Mouse (Mus musculus) CH12.LX (cell line): ENCODE measurements around the gene Galnt3. TPM values are rescaled to one million over a fixed set of nuclear protein-coding genes. Genes with fewer than 3 reads are reported as not detected.

Source experiments
- DNase-seq: peaks from one replicate; pipeline ENCODE4 v3.0.0-alpha.2; 2013; ENCODE audit errors: extremely low read depth
- H3K27ac ChIP-seq: 2 replicates; pipeline ENCODE4 v1.5.1; 2012; ENCODE audit warnings: low read depth, mild to moderate bottlenecking, control low read depth, moderate library complexity; ENCODE audit not compliant: insufficient read depth
- H3K27me3 ChIP-seq: replicated peaks from 2 replicates; pipeline ENCODE3; 2012; ENCODE audit warnings: inconsistent platforms
- H3K36me3 ChIP-seq, 2 experiments: replicated peaks in 1 of 2; 2 replicates each; pipeline versions ENCODE3 to v1.6.1; 2012; ENCODE audit warnings: inconsistent platforms in 1 of 2, low read length in 1 of 2, mild to moderate bottlenecking in 1 of 2, mixed read lengths in 1 of 2, moderate library complexity in 1 of 2; ENCODE audit not compliant: control insufficient read depth in 1 of 2, insufficient read depth in 1 of 2
- H3K4me1 ChIP-seq, 2 experiments: 2 replicates each; pipeline ENCODE4 v1.6.1; 2012; ENCODE audit warnings: inconsistent platforms in 1 of 2, moderate library complexity in 1 of 2; ENCODE audit not compliant: insufficient read depth in 2 of 2, control insufficient read depth in 1 of 2
- H3K4me2 ChIP-seq: 2 replicates; pipeline ENCODE4 v1.6.1; 2012; ENCODE audit warnings: low read depth, mild to moderate bottlenecking, control low read depth; ENCODE audit not compliant: poor library complexity, insufficient read depth, severe bottlenecking
- H3K4me3 ChIP-seq, 3 experiments: fragments of 150-350 bp in 1 of 3; sonication (generic) in 1 of 3; replicated peaks in 1 of 3; 2 replicates each; pipeline versions ENCODE3 to v1.5.1; 2011 to 2012; ENCODE audit warnings: low read depth in 2 of 3, low read length in 2 of 3, mild to moderate bottlenecking in 2 of 3, moderate library complexity in 2 of 3, control low read depth in 1 of 3, improper control_type of control experiment in 1 of 3, inconsistent platforms in 1 of 3, mixed read lengths in 1 of 3; ENCODE audit not compliant: poor library complexity in 1 of 3
- H3K79me2 ChIP-seq: replicated peaks from 2 replicates; pipeline ENCODE4 v1.6.1; 2012; ENCODE audit warnings: mild to moderate bottlenecking, moderate library complexity; ENCODE audit not compliant: control insufficient read depth, poor library complexity, insufficient read depth, severe bottlenecking; ENCODE audit errors: extremely low read depth
- H3K9ac ChIP-seq: 2 replicates; pipeline ENCODE4 v1.6.1; 2012; ENCODE audit warnings: low read depth, mild to moderate bottlenecking, control low read depth, moderate library complexity; ENCODE audit not compliant: insufficient read depth
- H3K9me3 ChIP-seq: replicated peaks from 2 replicates; pipeline ENCODE3; 2012; ENCODE audit warnings: low read length, inconsistent platforms, mixed read lengths
- BHLHE40 ChIP-seq: IDR thresholded peaks from 2 replicates; pipeline ENCODE4 v1.6.1; 2011; ENCODE audit warnings: mild to moderate bottlenecking, low read depth, low read length, improper control_type of control experiment
- CHD1 ChIP-seq: IDR thresholded peaks from 2 replicates; pipeline ENCODE4 v1.6.1; 2012; ENCODE audit warnings: low read depth, low read length, improper control_type of control experiment, inconsistent platforms
- CHD2 ChIP-seq: IDR thresholded peaks from 2 replicates; pipeline ENCODE4 v1.6.1; 2011; ENCODE audit warnings: low read length, improper control_type of control experiment
- GABPA ChIP-seq: IDR thresholded peaks from 2 replicates; pipeline ENCODE4 v1.6.1; 2012; ENCODE audit warnings: low read depth, low read length, improper control_type of control experiment, inconsistent platforms; ENCODE audit not compliant: insufficient replicate concordance
- IRF4 ChIP-seq: IDR thresholded peaks from 2 replicates; pipeline ENCODE4 v1.6.1; 2014; ENCODE audit warnings: low read depth, mild to moderate bottlenecking, inconsistent platforms, low read length, improper control_type of control experiment
- JUN ChIP-seq: IDR thresholded peaks from 2 replicates; pipeline ENCODE4 v1.6.1; 2011; ENCODE audit warnings: low read depth, mild to moderate bottlenecking, low read length, improper control_type of control experiment, moderate library complexity; ENCODE audit not compliant: insufficient read depth
- JUND ChIP-seq: conservative IDR thresholded peaks from 2 replicates; pipeline ENCODE4 v1.6.1; 2011; ENCODE audit warnings: low read depth, low read length, improper control_type of control experiment
- MAFK ChIP-seq: IDR thresholded peaks from 2 replicates; pipeline ENCODE4 v1.6.1; 2011; ENCODE audit warnings: low read length, improper control_type of control experiment; ENCODE audit not compliant: insufficient replicate concordance
- MAX ChIP-seq: IDR thresholded peaks from 2 replicates; pipeline ENCODE4 v1.6.1; 2011; ENCODE audit warnings: low read length, improper control_type of control experiment
- NELFE ChIP-seq: IDR thresholded peaks from 2 replicates; pipeline ENCODE4 v1.6.1; 2011; ENCODE audit warnings: low read depth, low read length, improper control_type of control experiment
- NRF1 ChIP-seq: IDR thresholded peaks from 2 replicates; pipeline ENCODE4 v1.6.1; 2014; ENCODE audit warnings: low read depth, mild to moderate bottlenecking, inconsistent platforms, low read length, improper control_type of control experiment, moderate library complexity
- PAX5 ChIP-seq: IDR thresholded peaks from 2 replicates; pipeline ENCODE4 v1.6.1; 2012; ENCODE audit warnings: low read length, inconsistent platforms, mixed read lengths
- POLR2A ChIP-seq: IDR thresholded peaks from 2 replicates; pipeline ENCODE4 v1.6.1; 2011; ENCODE audit warnings: low read depth, mild to moderate bottlenecking, improper control_type of control experiment, low read length
- POLR2AphosphoS2 ChIP-seq: IDR thresholded peaks from 2 replicates; pipeline ENCODE4 v1.6.1; 2011; ENCODE audit warnings: low read depth, low read length, improper control_type of control experiment
- RAD21 ChIP-seq: IDR thresholded peaks from 2 replicates; pipeline ENCODE4 v1.6.1; 2011; ENCODE audit warnings: low read depth, mild to moderate bottlenecking, low read length, improper control_type of control experiment, moderate library complexity
- RCOR1 ChIP-seq: conservative IDR thresholded peaks from 2 replicates; pipeline ENCODE4 v1.6.1; 2012; ENCODE audit warnings: low read depth, mild to moderate bottlenecking, inconsistent platforms, low read length, improper control_type of control experiment
- SIN3A ChIP-seq: IDR thresholded peaks from 2 replicates; pipeline ENCODE4 v1.6.1; 2012; ENCODE audit warnings: low read length, improper control_type of control experiment, inconsistent platforms
- SMC3 ChIP-seq: IDR thresholded peaks from 2 replicates; pipeline ENCODE4 v1.6.1; 2011; ENCODE audit warnings: low read depth, low read length, improper control_type of control experiment
- UBTF ChIP-seq: IDR thresholded peaks from 2 replicates; pipeline ENCODE4 v1.6.1; 2012; ENCODE audit warnings: low read depth, mild to moderate bottlenecking, inconsistent platforms, low read length, improper control_type of control experiment, moderate library complexity
- USF1 ChIP-seq: IDR thresholded peaks from 2 replicates; pipeline ENCODE4 v1.6.1; 2014; ENCODE audit warnings: low read depth, mild to moderate bottlenecking, inconsistent platforms, low read length, improper control_type of control experiment
- USF2 ChIP-seq: conservative IDR thresholded peaks from 2 replicates; pipeline ENCODE4 v1.6.1; 2011; ENCODE audit warnings: low read depth, low read length, improper control_type of control experiment
- ZNF384 ChIP-seq: IDR thresholded peaks from 2 replicates; pipeline ENCODE4 v1.6.1; 2012; ENCODE audit warnings: low read depth, low read length, improper control_type of control experiment, inconsistent platforms
- dilution Hi-C: fragments of 300-500 bp; cut with MboI; formaldehyde crosslinking; loops from 2 replicates; pipeline ENCODE4 v1.14.3; 2020; ENCODE audit warnings: low sequenced_read_pairs; ENCODE audit not compliant: extremely low pct_unique_long_range_greater_than_20kb, extremely low pct_ligation_motif_present
- in situ Hi-C: fragments of 300-500 bp; cut with MboI; formaldehyde crosslinking; loops from 3 replicates; pipeline ENCODE4 v1.14.3; 2019; ENCODE audit warnings: low sequenced_read_pairs, low pct_ligation_motif_present, low pct_unique_long_range_greater_than_20kb, mixed read lengths
- polyA plus RNA-seq: library from polyadenylated mRNA; unstranded; fragments of >175 nt; gene quantifications from 2 replicates; pipeline ENCODE4 v1.2.1, GENCODE M21; 2012; ENCODE audit warnings: low read depth; ENCODE audit not compliant: insufficient read length
- total RNA-seq, 2 experiments: library from RNA; depleted of rRNA; stranded (reverse); fragments of 300-350 nt in 1 of 2; fragments of >200 nt in 1 of 2; gene quantifications; 2 replicates each; pipeline ENCODE4 v1.2.3; 2012 to 2014

The Galnt3 gene
- total and polyA plus RNA-seq, 3 experiments, result 0.55 to 0.76 TPM; not detected in 1

- Histone ChIP-seq H3K4me1 (no peaks in the 10 kb centered on the region), H3K79me2 (no peaks in the 10 kb centered on the region), H3K4me3 (no peak overlapping the region), H3K4me2 (no peak overlapping the region)
- TF ChIP-seq RAD21, result no peak
- TF ChIP-seq GABPA, result no peak
- no peak for TF ChIP-seq SIN3A
- TF ChIP-seq UBTF, result no peak
- no peak for TF ChIP-seq USF2
- TF ChIP-seq JUND, result no peak
- TF ChIP-seq POLR2A, result no peak
- TF ChIP-seq MAX, result no peak
- TF ChIP-seq, all 38 proteins: peak for 0
- H3K9ac ChIP-seq, result no peak overlapping the region
- no peak for DNase-seq
- no peaks in the 10 kb centered on the region for H3K27me3 ChIP-seq
- no peaks in the 10 kb centered on the region for H3K36me3 ChIP-seq
- peaks cover 3% of the 10 kb centered on the region for H3K9me3 ChIP-seq
- no peak overlapping the region for H3K27ac ChIP-seq
- in situ Hi-C loops, result no loop called here
- dilution Hi-C loops, result no loop called here
Measured at GRCm38 (mm10) chr2:66146473-66146872, 21.7 kb upstream of the Galnt3 start.

- no peak for DNase-seq
- Histone ChIP-seq H3K4me3 (no peak overlapping the region), H3K4me1 (no peaks in the 10 kb centered on the region), H3K27ac (no peak overlapping the region), H3K9me3 (peaks cover 2% of the 10 kb centered on the region), H3K36me3 (no peaks in the 10 kb centered on the region), H3K27me3 (no peaks in the 10 kb centered on the region), H3K4me2 (no peak overlapping the region), H3K79me2 (no peaks in the 10 kb centered on the region), H3K9ac (no peak overlapping the region)
- dilution Hi-C loops (no loop called here), in situ Hi-C loops (no loop called here)
- TF ChIP-seq MAFK (no peak), JUN (no peak), CHD1 (no peak), USF1 (no peak), NRF1 (no peak), CHD2 (no peak), ZNF384 (no peak), RCOR1 (no peak), BHLHE40 (no peak), POLR2A (no peak), SMC3 (no peak), IRF4 (no peak), POLR2AphosphoS2 (no peak), PAX5 (no peak), NELFE (no peak)
- TF ChIP-seq, all 38 proteins: peak for 0
Measured at GRCm38 (mm10) chr2:66144770-66145169, 20.0 kb upstream of the Galnt3 start.
